Mouse (Mus musculus) macrophage (primary cell): Measurements from ENCODE around the gene Gm44790. TPM values are rescaled to one million over a fixed set of nuclear protein-coding genes. Genes with fewer than 3 reads are reported as not detected.
A peak's percentile ranks its signal among the peaks of the same experiment; 100 is the strongest.
"Not testable (repeated sequence)": the region's sequence is repeated elsewhere in the genome, so short reads cannot be mapped to it uniquely, and the experiment has no call there.

Experiments
- H3K27ac ChIP-seq: fragments of 350-480 bp; formaldehyde crosslinking; 2 replicates; pipeline ENCODE4 v1.9.0; 2021
- H3K36me3 ChIP-seq: fragments of 350-480 bp; formaldehyde crosslinking; 2 replicates; pipeline ENCODE4 v1.9.0; 2021; ENCODE audit errors: inconsistent target
- H3K4me3 ChIP-seq: fragments of 350-480 bp; formaldehyde crosslinking; 2 replicates; pipeline ENCODE4 v1.9.0; 2021; ENCODE audit errors: inconsistent target
- H3K79me2 ChIP-seq: fragments of 350-480 bp; formaldehyde crosslinking; 2 replicates; pipeline ENCODE4 v1.9.0; 2021; ENCODE audit errors: inconsistent target
- WGBS: methylation state at CpG from one replicate; pipeline ENCODE4 v1.1.7; 2026; ENCODE audit warnings: inconsistent platforms; ENCODE audit not compliant: missing documents; 5-methylcytosine and 5-hydroxymethylcytosine counted together
- polyA plus RNA-seq: library from polyadenylated mRNA; stranded (reverse); fragments of 250-400 nt; gene quantifications from 3 replicates; pipeline ENCODE4 v1.2.4, GENCODE M21; 2018; ENCODE audit warnings: inconsistent platforms

Gm44790 gene
- polyA plus RNA-seq, 1 experiment from 2014 or later, result not detected

- WGBS, result 91% methylated on average over 5 of the region's 5 CpGs
- no peak overlapping the region for H3K27ac ChIP-seq
- H3K4me3 ChIP-seq, result no peak overlapping the region
- no peaks in the 10 kb centered on the region for H3K79me2 ChIP-seq
- no peaks in the 10 kb centered on the region for H3K36me3 ChIP-seq
Observed at GRCm38 (mm10) chr6:86474072-86474471, 47.6 kb downstream of the Gm44790 start.

GRCm38 (mm10) chr6:86474646-86475181, 48.3 kb downstream of the Gm44790 start:
- Histone ChIP-seq H3K79me2 (no peaks in the 10 kb centered on the region), H3K27ac (no peak overlapping the region), H3K4me3 (no peak overlapping the region), H3K36me3 (no peaks in the 10 kb centered on the region)

- Histone ChIP-seq H3K79me2 (no peaks in the 10 kb centered on the region), H3K4me3 (no peak overlapping the region), H3K36me3 (no peaks in the 10 kb centered on the region), H3K27ac (no peak overlapping the region)
- 84% methylated on average over 9 of the region's 9 CpGs for WGBS
Observed at GRCm38 (mm10) chr6:86475462-86476167, 49.2 kb downstream of the Gm44790 start.

- no peak overlapping the region for H3K27ac ChIP-seq
- H3K79me2 ChIP-seq, result no peaks in the 10 kb centered on the region
- H3K4me3 ChIP-seq, result no peak overlapping the region
- WGBS, result 89% methylated on average over 3 of the region's 5 CpGs
- H3K36me3 ChIP-seq, result no peaks in the 10 kb centered on the region
Observed at GRCm38 (mm10) chr6:86476931-86477330, 50.5 kb downstream of the Gm44790 start.

GRCm38 (mm10) chr6:86479311-86479710, 52.9 kb downstream of the Gm44790 start:
- H3K4me3 ChIP-seq, result no peak overlapping the region
- WGBS, result 59% methylated on average over 3 of the region's 3 CpGs
- no peaks in the 10 kb centered on the region for H3K79me2 ChIP-seq
- H3K36me3 ChIP-seq, result no peaks in the 10 kb centered on the region
- H3K27ac ChIP-seq, result no peak overlapping the region

GRCm38 (mm10) chr6:86479816-86480188, 53.3 kb downstream of the Gm44790 start:
- Histone ChIP-seq H3K36me3 (no peaks in the 10 kb centered on the region), H3K79me2 (no peaks in the 10 kb centered on the region), H3K4me3 (no peak overlapping the region), H3K27ac (peak overlapping the region; percentile 54; the same call in 1 of the 2 replicates)

- peak overlapping the region; percentile 0; the same call in 1 of the 2 replicates for H3K4me3 ChIP-seq
- WGBS, result 10% methylated on average over 9 of the region's 9 CpGs
- H3K27ac ChIP-seq, result peak overlapping the region; percentile 54
- no peaks in the 10 kb centered on the region for H3K79me2 ChIP-seq
- no peaks in the 10 kb centered on the region for H3K36me3 ChIP-seq
Observed at GRCm38 (mm10) chr6:86480189-86480831, 53.9 kb downstream of the Gm44790 start.

GRCm38 (mm10) chr6:86481871-86482270, 55.4 kb downstream of the Gm44790 start:
- no peak overlapping the region for H3K27ac ChIP-seq
- no peak overlapping the region for H3K4me3 ChIP-seq
- H3K79me2 ChIP-seq, result no peaks in the 10 kb centered on the region
- WGBS, result 94% methylated on average over 4 of the region's 5 CpGs
- no peaks in the 10 kb centered on the region for H3K36me3 ChIP-seq

GRCm38 (mm10) chr6:86485943-86486640, 59.6 kb downstream of the Gm44790 start:
- H3K79me2 ChIP-seq, result no peaks in the 10 kb centered on the region
- no peak overlapping the region for H3K27ac ChIP-seq
- H3K36me3 ChIP-seq, result no peaks in the 10 kb centered on the region
- 93% methylated on average over 6 of the region's 7 CpGs for WGBS
- no peak overlapping the region for H3K4me3 ChIP-seq

GRCm38 (mm10) chr6:86487358-86488148, 61.1 kb downstream of the Gm44790 start:
- peak overlapping the region; percentile 3; the same call in 1 of the 2 replicates for H3K4me3 ChIP-seq
- H3K27ac ChIP-seq, result peak overlapping the region; percentile 97
- H3K36me3 ChIP-seq, result no peaks in the 10 kb centered on the region
- no peaks in the 10 kb centered on the region for H3K79me2 ChIP-seq
- WGBS, result 2% methylated on average over 24 of the region's 24 CpGs

- Histone ChIP-seq H3K79me2 (no peaks in the 10 kb centered on the region), H3K36me3 (no peaks in the 10 kb centered on the region), H3K4me3 (peak overlapping the region; percentile 3; the same call in 1 of the 2 replicates), H3K27ac (peak overlapping the region; percentile 97)
- WGBS, result 5% methylated on average over 3 of the region's 3 CpGs
Observed at GRCm38 (mm10) chr6:86488149-86488485, 61.7 kb downstream of the Gm44790 start.

- Histone ChIP-seq H3K4me3 (no peak overlapping the region), H3K79me2 (no peaks in the 10 kb centered on the region), H3K27ac (no peak overlapping the region), H3K36me3 (no peaks in the 10 kb centered on the region)
- WGBS, result 44% methylated on average over 2 of the region's 2 CpGs
Observed at GRCm38 (mm10) chr6:86489945-86490344, 63.5 kb downstream of the Gm44790 start.

- WGBS, result 91% methylated on average over 8 of the region's 8 CpGs
- not testable (repeated sequence) for H3K79me2 ChIP-seq, H3K4me3 ChIP-seq, H3K27ac ChIP-seq, H3K36me3 ChIP-seq
Observed at GRCm38 (mm10) chr6:86490413-86490812, 64.0 kb downstream of the Gm44790 start.

GRCm38 (mm10) chr6:86493469-86494263, 67.2 kb downstream of the Gm44790 start:
- 9% methylated on average over 13 of the region's 13 CpGs for WGBS
- Histone ChIP-seq H3K4me3 (no peak overlapping the region), H3K79me2 (no peaks in the 10 kb centered on the region), H3K27ac (peak overlapping the region; percentile 62), H3K36me3 (no peaks in the 10 kb centered on the region)
